Mouse (Mus musculus): Measurements from ENCODE around the gene Dnase2a.

Gene Dnase2a

DNA sequence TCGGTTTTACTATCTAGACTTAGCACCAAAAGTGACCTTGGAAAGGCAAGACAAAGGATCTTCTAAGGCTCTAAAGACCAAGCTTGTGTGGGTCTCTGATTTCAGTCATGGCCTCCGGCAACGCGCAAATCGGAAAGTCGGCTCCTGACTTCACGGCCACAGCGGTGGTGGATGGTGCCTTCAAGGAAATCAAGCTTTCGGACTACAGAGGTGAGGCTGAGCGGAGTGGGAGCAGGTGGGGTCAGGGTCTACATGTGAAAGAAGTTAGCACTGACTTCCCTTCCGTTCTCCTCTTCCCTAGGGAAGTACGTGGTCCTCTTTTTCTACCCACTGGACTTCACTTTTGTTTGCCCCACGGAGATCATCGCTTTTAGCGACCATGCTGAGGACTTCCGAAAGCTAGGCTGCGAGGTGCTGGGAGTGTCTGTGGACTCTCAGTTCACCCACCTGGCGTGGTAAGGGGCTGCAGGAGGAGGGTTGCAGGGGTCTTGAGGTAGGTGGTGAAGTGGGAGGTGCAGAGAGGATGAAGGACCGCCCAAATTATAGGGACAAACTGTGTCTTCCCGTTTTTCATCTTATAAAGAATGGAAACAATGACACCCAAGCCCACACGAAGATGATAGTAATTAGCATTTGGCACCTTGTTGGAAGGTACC lies 61.9 kb downstream of the Dnase2a start:
- no peak for DNase-seq (ENCODE audit: low spot score in 2 of 2)

DNA sequence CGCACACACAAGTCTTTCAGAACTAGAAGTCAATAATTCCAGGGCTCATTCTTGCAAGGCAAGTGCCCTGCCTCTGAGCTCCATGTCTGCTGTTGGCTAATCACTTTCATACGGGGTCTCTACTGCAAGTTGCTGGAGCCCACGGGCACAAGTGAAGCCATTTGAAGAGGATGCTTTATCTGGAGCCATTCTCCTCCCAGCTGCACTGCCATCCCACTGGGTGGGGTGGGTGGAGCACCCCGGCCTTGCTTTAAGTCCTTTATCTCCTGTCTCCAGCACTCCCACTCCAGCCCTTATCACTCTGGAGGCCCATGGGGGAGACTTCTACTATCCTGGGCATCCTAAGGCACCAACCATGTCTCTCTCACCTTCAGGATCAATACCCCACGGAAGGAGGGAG lies 62.6 kb downstream of the Dnase2a start:
- no peak for DNase-seq (ENCODE audit: low spot score in 2 of 2)
